Mouse (Mus musculus) cerebellum, postnatal 4 days (tissue): ENCODE data around the gene Prrt1.

ENCODE experiments used
- DNase-seq, 2 experiments: peaks; one replicate each; pipeline ENCODE4 v3.0.0; 2022; ENCODE audit warnings: low spot score in 2 of 2, mixed read lengths in 1 of 2

Gene Prrt1

GRCm38 (mm10) chr17:34627943-34628643 is 1.2 kb upstream of the Prrt1 start, which contains the start of gene Ppt2:
Gene Ppt2 (minus strand): TSS chr17:34628510.
- peak in 1 of 2 experiments; percentile 38 for DNase-seq

- no peak for DNase-seq
Observed at GRCm38 (mm10) chr17:34628644-34628967, 727 bp upstream of the Prrt1 start.

- no peak for DNase-seq
Observed at GRCm38 (mm10) chr17:34629796-34630603, 667 bp downstream of the Prrt1 start.

- DNase-seq = no peak
Observed at GRCm38 (mm10) chr17:34630761-34631301, 1.5 kb downstream of the Prrt1 start.

GRCm38 (mm10) chr17:34631647-34632046 is 2.3 kb downstream of the Prrt1 start:
- DNase-seq = no peak

- DNase-seq = no peak
Observed at GRCm38 (mm10) chr17:34632261-34632691, 2.9 kb downstream of the Prrt1 start.

- no peak for DNase-seq
Observed at GRCm38 (mm10) chr17:34635671-34636070, 6.3 kb downstream of the Prrt1 start.

GRCm38 (mm10) chr17:34637459-34637858 is 8.1 kb downstream of the Prrt1 start:
- no peak for DNase-seq

GRCm38 (mm10) chr17:34639461-34640255 is 10.3 kb downstream of the Prrt1 start:
- DNase-seq = no peak

- DNase-seq = peak in 1 of 2 experiments; percentile 55
Observed at GRCm38 (mm10) chr17:34640778-34641601, 11.7 kb downstream of the Prrt1 start.

- DNase-seq = no peak
Observed at GRCm38 (mm10) chr17:34641945-34642344, 12.6 kb downstream of the Prrt1 start.

GRCm38 (mm10) chr17:34643379-34643778 is 14.0 kb downstream of the Prrt1 start:
- DNase-seq = no peak

GRCm38 (mm10) chr17:34643944-34644343 is 14.6 kb downstream of the Prrt1 start:
- no peak for DNase-seq

GRCm38 (mm10) chr17:34644608-34645007 is 15.3 kb downstream of the Prrt1 start, which contains the start of gene Fkbpl:
Gene Fkbpl (plus strand): TSS chr17:34644764.
- DNase-seq = peak; percentile 90 to 94

GRCm38 (mm10) chr17:34645256-34645829 is 16.0 kb downstream of the Prrt1 start:
- no peak for DNase-seq

- DNase-seq = no peak
Observed at GRCm38 (mm10) chr17:34645831-34646511, 16.6 kb downstream of the Prrt1 start.

- DNase-seq = peak; percentile 81 to 91
Observed at GRCm38 (mm10) chr17:34646906-34647787, 17.8 kb downstream of the Prrt1 start, which contains the start of gene Atf6b. Gene Atf6b (plus strand): TSS chr17:34647146.

GRCm38 (mm10) chr17:34648141-34648890 is 19.0 kb downstream of the Prrt1 start:
- DNase-seq = no peak
